Mouse (Mus musculus) limb, embryonic 13.5 days (tissue): ENCODE results near the gene Gm42674. TPM values are rescaled to one million over a fixed set of nuclear protein-coding genes. Genes with fewer than 3 reads are reported as not detected.
A peak's percentile ranks its signal among the peaks of the same experiment; 100 is the strongest.

Experiments used
- ATAC-seq: fragments of 200-750 bp; cut with Nextera tagmentation; 2 replicates; pipeline ENCODE4 v1.8.0; 2017; ENCODE audit warnings: low read depth, moderate number of reproducible peaks, moderate TSS enrichment; ENCODE audit not compliant: low FRiP score
- H3K27ac ChIP-seq: fragments of 300-500 bp; sonication (generic); 2 replicates; pipeline ENCODE4 v1.5.1; 2015; ENCODE audit warnings: inconsistent platforms, mild to moderate bottlenecking, moderate library complexity
- H3K27me3 ChIP-seq: fragments of 300-500 bp; sonication (generic); 2 replicates; pipeline ENCODE4 v1.6.1; 2015; ENCODE audit warnings: mild to moderate bottlenecking, inconsistent platforms
- H3K36me3 ChIP-seq: fragments of 300-500 bp; sonication (generic); 2 replicates; pipeline ENCODE4 v1.6.1; 2015; ENCODE audit warnings: inconsistent platforms, mild to moderate bottlenecking, moderate library complexity
- H3K4me1 ChIP-seq: fragments of 300-500 bp; sonication (generic); 2 replicates; pipeline ENCODE4 v1.6.1; 2015; ENCODE audit warnings: inconsistent platforms
- H3K4me2 ChIP-seq: fragments of 300-500 bp; sonication (generic); replicated peaks from 2 replicates; pipeline ENCODE4 v1.6.1; 2015; ENCODE audit warnings: inconsistent platforms, mild to moderate bottlenecking, moderate library complexity
- H3K4me3 ChIP-seq: fragments of 300-500 bp; sonication (generic); 2 replicates; pipeline ENCODE4 v1.5.1; 2015; ENCODE audit warnings: moderate library complexity, mild to moderate bottlenecking, inconsistent platforms
- H3K9ac ChIP-seq: fragments of 300-500 bp; sonication (generic); 2 replicates; pipeline ENCODE4 v1.6.1; 2015; ENCODE audit warnings: mild to moderate bottlenecking, inconsistent platforms
- H3K9me3 ChIP-seq: fragments of 300-500 bp; sonication (generic); 2 replicates; pipeline ENCODE4 v1.6.1; 2016; ENCODE audit warnings: inconsistent platforms
- WGBS: fragments of 180-500 bp; shearing (Covaris S2); methylation state at CpG from one replicate; pipeline ENCODE4 v1.1.7; 2015; 5-methylcytosine and 5-hydroxymethylcytosine counted together
- polyA plus RNA-seq: library from polyadenylated mRNA; unstranded; fragments of >200 nt; fragmentation: Nextera tagmentation; extraction: Ambion mirVana; gene quantifications from 2 replicates; pipeline ENCODE4 v1.2.1, GENCODE M21; 2015

Gm42674 gene
- polyA plus RNA-seq, 1 experiment from 2014 or later, result not detected

DNA sequence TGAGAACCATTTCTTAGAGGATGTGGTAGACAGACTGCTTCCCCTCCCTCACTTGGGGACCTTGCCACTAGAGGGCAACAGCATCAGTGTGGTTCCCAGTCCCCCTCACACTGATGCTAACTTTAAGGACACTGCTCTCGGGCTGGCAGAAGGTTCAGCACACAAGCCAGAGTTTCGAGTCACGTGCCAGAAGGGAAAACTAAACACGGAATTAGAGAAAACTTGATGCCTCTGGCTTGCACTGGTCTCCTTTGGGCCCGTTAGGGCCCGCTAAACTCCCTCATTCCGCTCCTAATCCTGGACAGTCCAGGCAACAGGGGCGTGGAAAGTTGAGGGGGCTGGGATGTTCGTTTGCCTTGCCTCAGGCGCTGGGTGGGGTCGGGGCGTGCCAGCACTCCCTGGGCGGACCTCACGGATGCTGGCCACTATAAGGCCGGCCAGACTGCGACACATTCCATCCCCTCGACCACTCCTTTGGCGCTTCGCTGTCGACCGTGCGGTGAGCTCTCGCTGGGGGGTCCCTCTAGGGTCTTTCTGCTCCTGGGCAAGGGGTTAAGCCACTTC is 11.1 kb downstream of the Gm42674 start, which contains the start of gene S100a6:
Gene S100a6 (plus strand): TSS at position 155 of the 564 bp plus-strand sequence.
- Histone ChIP-seq H3K9ac (peak within 1 kb of the TSS; percentile 58), H3K4me2 (peak within 1 kb of the TSS; percentile 78), H3K4me1 (peaks cover 20% of the 10 kb centered on the region), H3K9me3 (peaks cover 5% of the 10 kb centered on the region; the same call in 1 of the 2 replicates), H3K27ac (no peak within 1 kb of the TSS), H3K36me3 (no peaks in the 10 kb centered on the region), H3K27me3 (peaks cover 6% of the 10 kb centered on the region; the same call in 1 of the 2 replicates), H3K4me3 (peak within 1 kb of the TSS; percentile 41)
- ATAC-seq, result peak; percentile 81
- WGBS, result under 1% methylated on average over 23 of the region's 23 CpGs

GRCm38 (mm10) chr3:90613461-90614147 is 11.9 kb downstream of the Gm42674 start:
- Histone ChIP-seq H3K9ac (peak overlapping the region; percentile 58), H3K27ac (no peak overlapping the region)

DNA sequence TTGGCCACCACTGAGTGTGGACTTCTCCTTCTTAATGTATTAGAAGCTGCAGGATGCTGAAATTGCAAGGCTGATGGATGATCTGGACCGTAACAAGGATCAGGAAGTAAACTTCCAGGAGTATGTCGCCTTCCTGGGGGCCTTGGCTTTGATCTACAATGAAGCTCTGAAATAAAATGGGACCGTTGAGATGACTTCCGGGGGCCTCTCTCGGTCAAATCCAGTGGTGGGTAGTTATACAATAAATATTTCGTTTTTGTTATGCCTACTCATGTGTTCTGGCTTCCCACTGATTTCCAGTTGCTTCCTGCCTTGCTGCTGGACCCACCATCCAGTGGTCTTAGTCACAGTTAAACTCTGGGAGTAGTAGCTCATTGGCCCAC is 12.4 kb downstream of the Gm42674 start:
- H3K4me3 ChIP-seq, result no peak overlapping the region

More at GRCm38 (mm10) chr3:90613461-90614147, 11.9 kb downstream of the Gm42674 start:
- 55% methylated on average over 7 of the region's 7 CpGs for WGBS
- H3K9me3 ChIP-seq, result peaks cover 5% of the 10 kb centered on the region; the same call in 1 of the 2 replicates
- no peak for ATAC-seq
- peak overlapping the region; percentile 41 for H3K4me3 ChIP-seq
- peaks cover 20% of the 10 kb centered on the region for H3K4me1 ChIP-seq
- peak overlapping the region; percentile 78 for H3K4me2 ChIP-seq
- H3K27me3 ChIP-seq, result peaks cover 6% of the 10 kb centered on the region; the same call in 1 of the 2 replicates
- no peaks in the 10 kb centered on the region for H3K36me3 ChIP-seq

GRCm38 (mm10) chr3:90614611-90615251 is 13.0 kb downstream of the Gm42674 start:
- ATAC-seq, result no peak
- Histone ChIP-seq H3K36me3 (no peaks in the 10 kb centered on the region), H3K9me3 (peaks cover 5% of the 10 kb centered on the region; the same call in 1 of the 2 replicates), H3K4me3 (no peak overlapping the region), H3K9ac (no peak overlapping the region), H3K4me1 (peaks cover 20% of the 10 kb centered on the region), H3K4me2 (0 out of 2 replicates have a peak overlapping the region, but pooled peaks have one; percentile 7), H3K27me3 (peaks cover 6% of the 10 kb centered on the region; the same call in 1 of the 2 replicates), H3K27ac (no peak overlapping the region)
- 79% methylated on average over 11 of the region's 11 CpGs for WGBS

More for the DNA sequence above, 12.4 kb downstream of the Gm42674 start:
- peaks cover 5% of the 10 kb centered on the region; the same call in 1 of the 2 replicates for H3K9me3 ChIP-seq
- H3K4me1 ChIP-seq, result peaks cover 20% of the 10 kb centered on the region
- no peak overlapping the region for H3K4me2 ChIP-seq
- WGBS, result 87% methylated on average over 6 of the region's 6 CpGs
- no peaks in the 10 kb centered on the region for H3K36me3 ChIP-seq
- no peak overlapping the region for H3K27ac ChIP-seq
- ATAC-seq, result no peak
- no peak overlapping the region for H3K9ac ChIP-seq
- H3K27me3 ChIP-seq, result peaks cover 6% of the 10 kb centered on the region; the same call in 1 of the 2 replicates

DNA sequence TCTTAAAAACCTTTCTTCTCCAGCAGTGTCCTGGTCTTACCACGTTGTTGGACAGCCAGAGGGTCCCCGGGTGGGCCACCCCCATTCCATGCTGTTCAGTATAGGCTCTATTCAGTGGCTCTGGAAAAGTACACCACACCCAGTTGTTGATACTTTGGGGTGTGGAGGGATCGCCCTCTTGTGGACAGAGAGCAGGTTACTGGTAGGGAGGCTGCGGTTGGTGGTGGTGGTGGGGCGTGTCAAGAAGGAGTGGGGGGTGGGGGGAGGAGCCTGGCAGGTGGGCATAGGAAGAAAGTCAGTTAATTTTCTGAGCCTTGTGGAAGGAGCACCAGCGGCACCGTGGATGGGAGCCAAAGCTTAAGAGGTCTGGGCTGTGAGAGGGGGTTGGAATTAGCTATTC is 13.7 kb downstream of the Gm42674 start:
- Histone ChIP-seq H3K36me3 (no peaks in the 10 kb centered on the region), H3K4me3 (no peak overlapping the region), H3K9ac (no peak overlapping the region), H3K9me3 (peaks cover 5% of the 10 kb centered on the region; the same call in 1 of the 2 replicates), H3K27ac (no peak overlapping the region), H3K27me3 (peaks cover 6% of the 10 kb centered on the region; the same call in 1 of the 2 replicates), H3K4me1 (peaks cover 19% of the 10 kb centered on the region), H3K4me2 (0 out of 2 replicates have a peak overlapping the region, but pooled peaks have one; percentile 7)
- peak; percentile 73 for ATAC-seq
- 7% methylated on average over 7 of the region's 7 CpGs for WGBS

DNA sequence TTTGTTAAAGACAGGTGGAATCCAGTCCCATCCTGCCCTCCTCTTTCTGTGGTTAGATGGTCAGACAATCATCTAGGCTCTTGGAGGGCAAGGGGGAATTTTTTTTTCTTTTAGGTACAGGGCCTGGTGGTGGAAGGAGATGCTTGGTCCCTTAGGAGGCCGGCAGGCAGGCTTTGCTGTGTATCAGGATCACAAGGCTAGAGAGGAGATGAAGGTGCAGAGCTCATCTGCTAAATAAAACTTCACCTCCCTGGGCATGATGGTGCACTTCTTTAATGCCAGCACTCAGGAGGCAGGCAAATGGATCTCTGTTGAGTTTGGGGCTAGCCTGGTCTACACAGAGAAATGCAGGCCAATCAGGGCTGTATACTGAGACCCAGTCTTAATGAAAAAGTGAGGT is 14.2 kb downstream of the Gm42674 start:
- Histone ChIP-seq H3K9ac (no peak overlapping the region), H3K4me1 (peaks cover 15% of the 10 kb centered on the region), H3K4me3 (no peak overlapping the region), H3K9me3 (peaks cover 5% of the 10 kb centered on the region; the same call in 1 of the 2 replicates), H3K27ac (no peak overlapping the region), H3K4me2 (no peak overlapping the region), H3K27me3 (peaks cover 6% of the 10 kb centered on the region; the same call in 1 of the 2 replicates), H3K36me3 (no peaks in the 10 kb centered on the region)
- 64% methylated on average over 1 of the region's 1 CpGs for WGBS
- no peak for ATAC-seq

GRCm38 (mm10) chr3:90617586-90617985 is 15.9 kb downstream of the Gm42674 start:
- H3K36me3 ChIP-seq, result no peaks in the 10 kb centered on the region
- H3K4me1 ChIP-seq, result peaks cover 15% of the 10 kb centered on the region
- no peak overlapping the region for H3K27ac ChIP-seq
- H3K4me3 ChIP-seq, result no peak overlapping the region
- H3K4me2 ChIP-seq, result no peak overlapping the region
- H3K9ac ChIP-seq, result no peak overlapping the region
- ATAC-seq, result no peak
- WGBS, result 24% methylated on average over 1 of the region's 1 CpGs
- H3K9me3 ChIP-seq, result peaks cover 5% of the 10 kb centered on the region; the same call in 1 of the 2 replicates
- peaks cover 8% of the 10 kb centered on the region; the same call in 1 of the 2 replicates for H3K27me3 ChIP-seq

DNA sequence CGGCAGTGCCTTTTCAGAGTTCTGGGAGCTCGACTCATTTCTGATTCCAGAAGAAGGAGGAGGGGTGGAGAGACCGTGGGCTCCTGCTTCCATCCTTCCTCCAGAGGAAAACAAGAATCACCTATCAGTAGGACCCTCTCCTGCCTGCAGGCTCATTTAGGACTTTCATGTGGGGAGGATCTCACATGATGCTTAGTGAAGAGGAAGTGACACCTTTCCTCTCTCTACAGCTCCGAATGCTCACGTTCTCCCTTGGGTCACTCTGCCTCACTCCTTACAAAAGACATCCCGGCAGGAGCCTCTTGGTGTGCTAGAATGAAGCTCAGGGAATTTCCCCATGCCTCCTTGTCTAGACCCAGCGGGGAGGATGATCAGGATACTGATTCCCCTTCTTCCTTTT is 19.8 kb downstream of the Gm42674 start:
- H3K9ac ChIP-seq, result no peak overlapping the region
- H3K4me1 ChIP-seq, result peaks cover 13% of the 10 kb centered on the region
- no peak overlapping the region for H3K4me2 ChIP-seq
- H3K9me3 ChIP-seq, result peaks cover 5% of the 10 kb centered on the region; the same call in 1 of the 2 replicates
- no peaks in the 10 kb centered on the region for H3K36me3 ChIP-seq
- ATAC-seq, result no peak
- H3K27me3 ChIP-seq, result 0 out of 2 replicates have a peak, but pooled peaks cover 2% of the 10 kb centered on the region
- 54% methylated on average over 7 of the region's 7 CpGs for WGBS
- no peak overlapping the region for H3K27ac ChIP-seq
- no peak overlapping the region for H3K4me3 ChIP-seq

DNA sequence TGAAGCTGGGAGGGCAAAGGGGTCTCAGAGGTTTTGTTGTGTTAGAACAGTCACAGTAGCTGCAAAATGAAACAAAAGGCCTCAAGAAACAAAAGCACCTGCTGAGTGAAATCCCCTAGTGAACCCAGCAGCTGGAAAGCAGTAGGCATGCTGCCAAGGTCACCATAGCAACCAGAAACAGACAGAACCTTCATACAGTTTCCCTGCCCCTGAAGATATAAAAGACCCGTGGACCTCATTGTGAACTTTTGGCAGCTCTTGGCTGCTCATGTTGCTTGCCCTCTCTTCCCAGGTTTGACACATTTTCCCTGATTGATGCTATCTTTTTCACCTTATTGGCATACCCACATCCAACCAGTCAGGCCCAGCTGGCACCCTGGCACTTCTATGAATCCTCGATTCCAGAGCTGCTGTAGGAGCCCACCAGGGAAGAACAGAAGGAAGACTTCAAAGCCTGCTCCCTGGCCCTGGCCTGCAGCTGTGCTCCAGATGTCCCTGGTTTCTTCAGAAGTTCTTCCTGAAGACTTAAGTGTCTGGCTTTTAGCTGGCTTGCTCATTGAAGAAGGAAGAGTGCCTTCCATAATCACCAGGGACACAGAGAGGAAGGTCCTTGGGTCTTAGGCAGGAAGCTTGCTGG is 21.8 kb downstream of the Gm42674 start:
- H3K4me1 ChIP-seq, result peaks cover 13% of the 10 kb centered on the region
- H3K9ac ChIP-seq, result no peak overlapping the region
- H3K27me3 ChIP-seq, result 0 out of 2 replicates have a peak, but pooled peaks cover 2% of the 10 kb centered on the region
- no peak overlapping the region for H3K27ac ChIP-seq
- H3K9me3 ChIP-seq, result no peaks in the 10 kb centered on the region
- peak; percentile 71 for ATAC-seq
- peak overlapping the region; percentile 0; the same call in 1 of the 2 replicates for H3K4me2 ChIP-seq
- H3K4me3 ChIP-seq, result no peak overlapping the region
- H3K36me3 ChIP-seq, result no peaks in the 10 kb centered on the region
- WGBS, result 8% methylated on average over 2 of the region's 2 CpGs

DNA sequence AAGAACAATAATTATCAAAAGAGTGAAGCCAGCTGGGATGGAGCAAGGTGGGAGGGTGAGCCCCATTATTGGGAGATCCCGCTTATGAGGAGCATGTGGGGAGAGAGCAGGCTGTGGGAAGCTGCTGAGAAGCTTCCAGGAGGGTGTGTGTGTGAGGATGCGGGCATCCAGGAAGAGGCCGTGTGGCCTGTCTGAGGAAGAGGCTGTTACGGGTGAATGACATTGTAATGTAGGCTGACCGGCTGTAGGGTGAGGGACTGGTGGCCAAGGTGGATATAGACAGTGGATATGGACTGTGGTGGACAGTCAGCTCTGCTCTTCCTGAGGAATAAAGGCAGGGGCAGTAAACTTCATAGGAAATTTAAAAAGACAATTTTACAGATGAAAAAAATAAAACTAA is 23.8 kb downstream of the Gm42674 start:
- no peak for ATAC-seq
- Histone ChIP-seq H3K4me3 (no peak overlapping the region), H3K27me3 (0 out of 2 replicates have a peak, but pooled peaks cover 2% of the 10 kb centered on the region), H3K4me2 (no peak overlapping the region), H3K36me3 (no peaks in the 10 kb centered on the region), H3K27ac (no peak overlapping the region), H3K4me1 (peaks cover 13% of the 10 kb centered on the region), H3K9ac (no peak overlapping the region), H3K9me3 (no peaks in the 10 kb centered on the region)
- 78% methylated on average over 5 of the region's 5 CpGs for WGBS

- Histone ChIP-seq H3K4me2 (no peak overlapping the region), H3K27me3 (0 out of 2 replicates have a peak, but pooled peaks cover 2% of the 10 kb centered on the region), H3K27ac (no peak overlapping the region), H3K4me1 (peaks cover 13% of the 10 kb centered on the region), H3K9ac (no peak overlapping the region), H3K9me3 (no peaks in the 10 kb centered on the region), H3K36me3 (no peaks in the 10 kb centered on the region), H3K4me3 (no peak overlapping the region)
- ATAC-seq, result no peak
- 74% methylated on average over 9 of the region's 9 CpGs for WGBS
Measured at GRCm38 (mm10) chr3:90626266-90627021, 24.7 kb downstream of the Gm42674 start.
